Mouse (Mus musculus): ENCODE results near the gene Isca2.

The Isca2 gene

DNA sequence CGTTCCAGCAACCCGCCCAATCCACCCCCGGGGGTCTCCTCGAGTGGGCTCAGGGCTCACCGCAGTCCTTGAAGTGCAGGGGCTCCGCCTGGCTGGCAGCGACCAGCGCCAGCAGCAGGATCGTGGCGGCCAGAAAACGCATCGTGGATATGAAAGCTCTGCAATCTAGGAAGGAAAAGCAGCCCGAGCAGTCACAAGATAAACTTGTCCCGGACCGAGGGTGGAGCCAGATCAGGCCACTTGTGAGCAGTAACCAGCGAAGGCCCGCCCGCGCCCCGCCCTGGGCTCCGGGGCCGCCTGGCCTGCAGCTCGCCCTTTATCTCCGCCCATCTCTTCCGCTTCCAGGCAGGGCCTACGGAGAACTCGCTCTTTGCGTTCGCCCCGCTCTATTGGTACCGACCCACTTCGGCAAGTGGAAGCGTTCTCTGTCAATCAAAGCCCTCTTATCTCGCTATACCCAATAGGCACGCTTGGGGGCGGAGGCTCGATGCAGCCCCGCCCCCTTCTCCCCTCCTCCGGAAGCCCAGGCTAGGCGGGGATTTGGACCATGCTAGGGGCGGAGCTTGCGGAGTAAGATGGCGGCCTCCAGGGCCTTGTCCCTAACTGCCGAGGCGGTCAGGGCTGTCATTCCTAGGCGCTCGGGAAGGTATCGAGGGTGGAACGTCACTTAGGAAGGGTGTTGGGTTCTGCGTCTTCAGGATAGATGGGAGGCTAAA lies at the start of gene Isca2, which contains the start of gene Npc2:
Gene Isca2, plus strand, starts transcription at position 526 of the 716 bp plus-strand sequence.
Gene Npc2, minus strand, starts transcription at position 427 of the 716 bp plus-strand sequence.
- POLR2A ChIA-PET: interaction anchor here (0.5 to 12.5 kb wide), 94 partner anchors 9 to 1697 kb away, joined by 3 to 161 read pairs (median 4); partner anchors contain the start of genes Syndig1l (in 3 of the 4), Abcd4 (in 1 of the 4), Aldh6a1 (in 1 of the 4) and Arel1 (in 1 of the 4)
- CTCF ChIA-PET: interaction anchor here (0.5 to 1.6 kb wide), 14 partner anchors 9 to 322 kb away, joined by 3 to 20 read pairs (median 4); partner anchors contain the start of genes Ltbp2 (in 2 of the 4), Aldh6a1 (in 1 of the 4) and Lin52 (in 1 of the 4)

DNA sequence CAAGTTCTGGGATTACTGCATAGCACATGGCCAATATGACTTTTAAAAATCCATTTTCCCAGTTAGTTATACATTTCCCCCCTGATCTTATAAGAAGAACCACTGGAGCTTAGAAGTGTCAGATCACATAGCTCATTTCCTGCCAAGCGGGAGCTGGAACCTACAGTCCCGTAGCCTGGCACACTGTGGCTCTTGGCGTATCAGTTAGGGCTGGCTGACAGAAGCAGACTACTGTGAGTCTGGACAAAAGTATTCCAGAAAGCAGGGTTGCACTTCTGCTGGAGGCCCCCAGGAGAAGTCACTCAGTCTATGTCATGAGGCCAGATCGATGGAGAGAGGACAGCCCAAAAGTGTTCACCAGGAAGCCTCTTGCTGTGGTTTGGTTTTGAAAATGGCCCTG lies 46.7 kb upstream of the Isca2 start:
- POLR2A ChIA-PET: no interaction called here
- CTCF ChIA-PET: no interaction called here

DNA sequence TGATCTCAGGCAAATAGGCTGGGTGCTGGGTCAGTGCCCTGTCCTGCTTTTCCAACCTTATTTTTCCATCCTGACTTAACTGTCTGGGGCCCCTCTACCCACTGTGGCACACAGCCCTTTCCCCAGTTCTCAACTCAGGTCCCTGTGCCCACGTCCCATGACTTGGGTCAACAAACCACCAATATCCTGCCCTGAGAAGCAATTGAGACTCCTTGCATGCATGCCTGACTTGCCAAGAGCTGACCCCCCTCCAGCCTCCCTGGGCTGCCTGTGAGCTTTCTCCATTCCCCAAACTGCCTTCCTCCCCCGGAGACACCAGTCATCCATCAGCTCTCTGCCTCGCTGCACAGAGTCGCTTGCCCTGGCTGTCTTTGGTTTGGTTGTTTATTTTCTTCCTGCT lies 46.1 kb upstream of the Isca2 start:
- ChIA-PET CTCF (interaction anchor here (0.5 to 2.0 kb wide), 5 partner anchors 28 to 241 kb away, joined by 3 to 6 read pairs (median 5); partner anchors contain the start of gene Ltbp2 (in 1 of the 4)), POLR2A (interaction anchor here in 2 of 4 experiments (0.8 to 2.3 kb wide), 4 partner anchors 21 to 232 kb away, joined by 3 to 11 read pairs (median 3); partner anchors contain the start of genes Isca2 (in 1 of the 2) and Npc2 (in 1 of the 2))

DNA sequence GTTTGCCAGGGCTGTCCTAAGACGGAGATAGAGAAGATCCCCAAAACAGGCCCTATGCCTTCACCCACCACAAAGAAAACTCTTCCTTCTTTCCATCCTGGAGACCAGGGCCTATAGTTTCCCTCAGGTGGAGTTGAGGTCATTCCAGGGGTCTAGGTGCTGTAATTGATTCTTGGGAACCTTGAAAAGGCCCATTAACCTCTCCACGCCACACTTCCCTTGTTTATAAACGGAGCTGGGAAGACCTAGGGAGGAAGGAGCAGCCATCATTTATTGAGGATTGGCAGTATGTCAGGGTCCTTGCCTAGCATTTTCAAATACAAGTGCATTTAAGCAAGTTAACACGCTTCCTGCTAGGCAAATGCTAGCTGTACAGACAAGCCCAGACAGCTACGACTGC lies 45.6 kb upstream of the Isca2 start:
- CTCF ChIA-PET: interaction anchor here (0.5 to 2.0 kb wide), 5 partner anchors 28 to 241 kb away, joined by 3 to 6 read pairs (median 5); partner anchors contain the start of gene Ltbp2 (in 1 of the 4)
- POLR2A ChIA-PET: interaction anchor here in 2 of 4 experiments (0.8 to 2.3 kb wide), 4 partner anchors 21 to 232 kb away, joined by 3 to 11 read pairs (median 3); partner anchors contain the start of genes Isca2 (in 1 of the 2) and Npc2 (in 1 of the 2)

DNA sequence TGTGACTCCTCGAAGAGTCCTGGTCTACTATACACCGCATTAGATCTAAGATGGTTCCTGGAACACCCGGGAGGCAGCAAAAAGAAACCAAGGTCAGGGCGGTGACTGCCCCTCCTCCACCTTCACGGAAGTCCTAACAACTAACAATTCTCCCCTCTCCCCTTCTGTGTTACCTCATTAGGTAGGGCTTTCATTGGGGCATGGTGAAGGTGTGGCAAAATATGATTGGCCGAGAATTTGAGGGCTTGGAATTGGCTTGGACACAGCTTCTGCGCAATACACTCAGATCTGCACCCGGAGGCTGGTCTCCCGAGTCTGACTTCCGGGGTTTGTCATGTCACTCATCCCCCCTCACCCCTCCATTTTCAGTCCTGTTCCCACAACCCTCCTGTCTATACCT lies 44.6 kb upstream of the Isca2 start:
- ChIA-PET POLR2A (interaction anchor here in 2 of 4 experiments (0.6 to 2.3 kb wide), 8 partner anchors 10 to 277 kb away, joined by 3 to 11 read pairs (median 4); partner anchors contain the start of genes Aldh6a1 (in 1 of the 2), Arel1 (in 1 of the 2), Fcf1 (in 1 of the 2) and Isca2 (in 1 of the 2)), CTCF (interaction anchor here in 3 of 4 experiments (0.6 to 2.0 kb wide), 5 partner anchors 27 to 148 kb away, joined by 3 to 6 read pairs (median 5); partner anchors contain the start of gene Ltbp2 (in 1 of the 3))

DNA sequence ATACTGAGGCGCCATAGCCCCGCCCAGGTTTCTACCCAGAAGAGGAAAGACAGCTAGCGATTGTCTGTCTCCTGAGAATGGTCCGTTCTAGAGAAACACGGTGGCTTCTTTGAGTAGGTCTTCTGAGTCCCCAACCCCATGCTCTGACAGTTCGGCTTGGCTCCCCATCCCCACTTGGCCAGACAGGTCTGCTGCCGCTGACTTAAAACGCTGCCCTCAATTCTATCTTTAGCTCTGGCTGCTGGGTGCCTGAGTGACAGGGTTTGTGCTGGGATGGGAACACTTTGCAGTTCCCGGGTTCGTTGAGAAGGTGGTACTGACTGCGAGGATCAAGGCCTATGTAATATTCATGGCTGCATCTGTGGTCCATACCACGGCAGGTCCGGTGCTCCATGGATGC lies 39.7 kb upstream of the Isca2 start:
- ChIA-PET POLR2A (interaction anchor here in 2 of 4 experiments (1.0 to 1.4 kb wide), 2 partner anchors 18 to 19 kb away, joined by 3 read pairs; no protein-coding TSS in a partner anchor), CTCF (interaction anchor here in 2 of 4 experiments (0.5 to 1.2 kb wide), 4 partner anchors 9 to 168 kb away, joined by 3 to 4 read pairs (median 3); partner anchors contain the start of gene Syndig1l (in 1 of the 2))

DNA sequence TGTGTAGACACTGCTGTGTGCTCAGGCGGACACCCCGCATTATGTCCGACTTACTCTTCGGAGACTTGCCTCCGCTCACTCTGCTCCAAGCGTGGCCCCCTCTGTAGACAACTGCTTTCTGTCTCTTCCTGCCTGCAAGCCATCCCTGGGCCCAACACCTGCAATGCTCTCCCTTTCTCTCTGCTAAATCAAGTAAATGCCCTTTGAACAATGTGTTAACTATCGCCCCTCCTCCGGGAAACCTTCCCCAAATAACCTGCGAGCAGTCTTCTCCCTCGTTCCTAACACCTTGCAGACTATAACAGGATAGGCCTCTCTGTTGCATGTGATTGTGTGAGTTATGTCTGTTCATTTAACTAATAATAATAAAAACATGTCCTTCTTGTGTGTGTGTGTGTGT lies 29.6 kb upstream of the Isca2 start:
- CTCF ChIA-PET: interaction anchor here in 1 of 4 experiments (1.0 kb wide), 1 partner anchor 73 kb away, joined by 3 read pairs; no protein-coding TSS in a partner anchor
- POLR2A ChIA-PET: interaction anchor here in 1 of 4 experiments (1.0 to 1.9 kb wide), 2 partner anchors 25 to 57 kb away, joined by 3 to 5 read pairs; no protein-coding TSS in a partner anchor

DNA sequence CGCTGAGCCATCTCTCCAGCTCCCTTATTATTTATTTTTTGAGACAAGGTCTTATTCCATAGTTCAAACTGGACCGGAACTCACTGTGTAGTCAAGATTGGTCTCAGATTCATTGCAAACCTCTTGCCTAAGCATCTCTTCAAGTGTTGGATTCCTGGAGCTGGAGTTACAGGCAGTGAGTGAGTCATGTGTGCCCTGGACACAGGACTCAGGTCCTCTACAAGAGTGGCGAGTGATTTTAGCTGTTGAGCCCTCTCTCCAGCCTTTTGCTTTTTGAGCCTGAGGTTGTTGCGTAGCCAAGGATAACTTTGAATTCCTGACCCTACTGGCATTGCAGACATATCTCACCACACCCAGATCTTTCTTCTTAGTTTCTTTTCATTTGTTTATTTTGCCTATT lies 27.4 kb upstream of the Isca2 start:
- POLR2A ChIA-PET: interaction anchor here in 2 of 4 experiments (0.6 to 0.9 kb wide), 3 partner anchors 19 to 60 kb away, joined by 3 to 4 read pairs (median 3); partner anchors contain the start of genes Isca2 (in 1 of the 2) and Npc2 (in 1 of the 2)
- CTCF ChIA-PET: interaction anchor here in 3 of 4 experiments (0.6 to 1.6 kb wide), 7 partner anchors 9 to 406 kb away, joined by 3 to 6 read pairs (median 4); no protein-coding TSS in a partner anchor

DNA sequence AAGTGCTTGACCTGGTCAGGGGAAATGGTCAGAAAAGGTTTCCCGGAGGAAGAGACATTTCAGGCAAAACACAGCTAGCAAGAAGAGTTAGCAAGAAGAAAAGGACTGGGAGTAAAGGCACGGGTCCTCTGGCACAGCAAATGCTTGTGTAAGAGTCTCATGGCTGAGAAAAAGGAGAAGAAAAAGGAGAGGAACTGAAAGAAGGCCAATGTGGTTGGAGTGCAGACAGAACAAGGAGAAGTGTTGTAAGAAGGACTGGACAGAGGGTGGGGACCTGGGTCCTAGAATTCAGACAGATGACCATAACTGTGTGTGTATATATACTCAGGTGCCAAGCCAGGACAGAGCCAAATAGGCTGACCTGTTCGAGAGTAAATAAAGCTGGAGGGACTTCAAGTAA lies 24.9 kb upstream of the Isca2 start:
- CTCF ChIA-PET: interaction anchor here in 2 of 4 experiments (1.0 to 1.5 kb wide), 2 partner anchors 67 to 94 kb away, joined by 3 to 4 read pairs; no protein-coding TSS in a partner anchor

DNA sequence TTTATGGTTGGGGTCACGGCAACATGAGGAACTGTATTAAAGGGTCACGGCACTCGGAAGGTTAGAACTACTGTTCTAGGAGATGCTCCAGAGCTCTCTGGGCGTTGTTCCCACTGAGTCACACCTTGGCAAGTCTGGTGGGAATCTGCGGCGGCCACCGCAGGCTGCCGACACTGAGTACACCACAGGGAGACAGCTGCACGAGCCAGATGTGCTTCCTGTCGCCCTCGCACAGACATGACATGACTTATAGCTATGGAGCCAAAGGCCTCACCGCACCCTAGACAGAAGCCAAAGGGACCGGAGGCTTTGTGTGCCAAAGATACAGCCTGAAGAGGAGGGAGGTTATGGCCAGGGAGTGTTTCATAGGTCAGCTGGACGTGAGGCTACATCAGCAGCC lies 22.4 kb upstream of the Isca2 start:
- POLR2A ChIA-PET: interaction anchor here in 2 of 4 experiments (0.7 to 15.1 kb wide), 8 partner anchors 14 to 126 kb away, joined by 3 to 161 read pairs (median 4); partner anchors contain the start of genes Isca2 (in 2 of the 2), Npc2 (in 2 of the 2) and Syndig1l (in 1 of the 2)
- CTCF ChIA-PET: interaction anchor here in 3 of 4 experiments (0.5 to 2.0 kb wide), 3 partner anchors 59 to 117 kb away, joined by 3 to 8 read pairs (median 4); no protein-coding TSS in a partner anchor

More for the DNA sequence above, 24.9 kb upstream of the Isca2 start:
- POLR2A ChIA-PET: interaction anchor here in 2 of 4 experiments (0.5 to 15.1 kb wide), 5 partner anchors 13 to 386 kb away, joined by 3 to 161 read pairs (median 4); partner anchors contain the start of genes Isca2 (in 2 of the 2) and Npc2 (in 2 of the 2)

DNA sequence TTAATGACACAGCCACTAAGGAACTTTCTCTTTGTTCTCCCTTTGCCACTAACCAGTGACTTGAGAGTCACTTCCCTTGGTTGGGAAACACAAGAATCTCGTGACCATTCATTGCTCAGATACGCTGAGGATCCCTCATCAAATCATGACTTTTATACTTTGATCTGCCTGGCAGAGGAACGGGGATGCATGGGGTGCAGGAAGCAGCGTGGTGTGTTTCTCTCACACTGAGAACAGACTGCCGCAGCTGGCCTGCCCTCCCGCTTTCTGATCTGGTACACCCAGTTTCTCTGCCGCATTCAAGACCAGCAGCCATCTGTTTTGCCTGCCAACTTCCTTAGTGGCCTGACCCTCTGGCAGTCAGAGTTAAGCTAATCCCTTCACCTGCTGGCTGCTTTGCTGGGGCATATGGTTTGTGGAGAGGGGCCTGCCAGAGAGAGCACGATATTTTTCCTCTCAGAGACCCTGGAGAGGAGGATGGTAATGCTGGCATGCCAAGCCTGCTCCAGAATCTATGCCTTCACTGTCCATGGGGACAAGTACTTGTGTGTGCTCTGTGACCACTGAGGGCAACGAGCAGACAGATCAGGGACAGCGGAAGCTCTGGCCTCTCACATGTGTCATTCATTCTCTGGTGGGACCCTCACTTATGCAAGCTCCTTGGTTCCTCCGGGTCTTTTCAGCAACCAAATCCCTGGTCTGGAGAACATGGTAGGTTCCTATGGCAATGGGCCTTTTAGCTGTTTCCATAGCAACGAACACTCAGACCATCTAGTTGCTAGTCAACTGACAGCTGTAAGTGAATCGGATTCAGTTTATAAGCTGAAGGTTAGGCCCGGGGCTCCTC lies 20.7 kb upstream of the Isca2 start:
- ChIA-PET CTCF (interaction anchor here in 1 of 4 experiments (0.8 to 1.6 kb wide), 2 partner anchors 82 to 98 kb away, joined by 4 read pairs; no protein-coding TSS in a partner anchor), POLR2A (interaction anchor here in 2 of 4 experiments (0.8 to 15.1 kb wide), 3 partner anchors 16 to 21 kb away, joined by 3 to 161 read pairs (median 3); partner anchors contain the start of genes Isca2 (in 2 of the 2) and Npc2 (in 2 of the 2))

DNA sequence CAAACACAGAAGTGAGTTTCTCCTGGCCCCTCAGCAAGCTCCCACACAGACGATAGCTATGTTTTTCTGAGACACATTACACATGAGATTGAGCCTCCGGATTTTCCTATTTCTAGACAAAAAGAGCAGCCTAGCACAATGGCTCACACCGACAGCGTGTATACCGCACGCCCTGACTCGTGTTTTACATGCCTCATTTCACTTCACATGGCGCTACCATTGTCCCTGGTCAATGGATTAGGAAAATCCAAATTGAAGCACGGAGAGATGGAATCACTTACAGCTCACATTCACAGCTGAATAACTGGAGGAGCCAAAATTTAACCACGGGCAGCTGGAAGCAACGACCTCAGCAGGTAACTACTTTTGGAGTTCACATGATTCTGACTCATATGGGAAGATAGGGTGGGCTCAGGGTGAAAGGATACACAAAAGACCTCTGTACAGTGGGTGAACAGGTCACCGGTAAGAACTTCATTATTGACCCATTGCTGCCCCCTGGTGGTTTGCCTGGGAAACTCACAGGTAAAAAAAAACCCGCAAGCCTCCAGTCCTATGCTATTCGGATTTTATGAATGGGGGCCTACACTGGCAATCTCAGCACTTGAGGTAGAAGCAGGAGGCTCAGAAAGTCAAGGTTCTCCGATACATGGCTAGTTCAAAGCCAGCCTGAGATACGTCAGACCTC lies 17.9 kb upstream of the Isca2 start:
- ChIA-PET POLR2A (interaction anchor here in 3 of 4 experiments (0.6 to 15.1 kb wide), 16 partner anchors 8 to 579 kb away, joined by 3 to 161 read pairs (median 4); partner anchors contain the start of genes Isca2 (in 3 of the 3), Npc2 (in 3 of the 3) and Syndig1l (in 2 of the 3)), CTCF (interaction anchor here (0.6 to 3.5 kb wide), 37 partner anchors 8 to 1123 kb away, joined by 3 to 41 read pairs (median 3); partner anchors contain the start of genes Isca2 (in 1 of the 4), Ltbp2 (in 1 of the 4), Npc2 (in 1 of the 4) and Syndig1l (in 1 of the 4))

DNA sequence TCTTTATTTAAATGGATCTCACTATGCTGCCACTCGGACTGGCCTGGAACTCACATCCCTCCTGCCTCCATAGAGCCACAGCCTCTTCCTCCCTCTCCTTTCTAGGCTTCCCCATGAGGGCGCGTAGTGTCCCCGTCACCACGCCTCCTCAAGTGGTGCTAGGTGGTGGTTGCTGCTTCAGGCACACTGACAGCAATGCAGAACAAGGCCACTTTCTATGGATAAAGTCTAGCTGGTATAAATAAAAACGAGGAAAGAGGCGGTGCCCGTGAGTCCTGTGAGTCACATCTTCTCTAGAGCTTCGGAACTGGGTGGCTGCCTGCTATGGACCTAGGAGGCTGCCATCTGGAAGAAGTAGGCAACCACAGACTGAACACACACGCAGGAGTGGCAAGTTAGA lies 17.0 kb upstream of the Isca2 start:
- ChIA-PET POLR2A (interaction anchor here in 3 of 4 experiments (0.5 to 15.1 kb wide), 5 partner anchors 9 to 86 kb away, joined by 3 to 161 read pairs (median 4); partner anchors contain the start of genes Isca2 (in 1 of the 3) and Npc2 (in 1 of the 3)), CTCF (interaction anchor here in 2 of 4 experiments (1.6 to 3.5 kb wide), 4 partner anchors 11 to 102 kb away, joined by 7 to 41 read pairs (median 19); partner anchors contain the start of genes Isca2 (in 1 of the 2) and Npc2 (in 1 of the 2))

DNA sequence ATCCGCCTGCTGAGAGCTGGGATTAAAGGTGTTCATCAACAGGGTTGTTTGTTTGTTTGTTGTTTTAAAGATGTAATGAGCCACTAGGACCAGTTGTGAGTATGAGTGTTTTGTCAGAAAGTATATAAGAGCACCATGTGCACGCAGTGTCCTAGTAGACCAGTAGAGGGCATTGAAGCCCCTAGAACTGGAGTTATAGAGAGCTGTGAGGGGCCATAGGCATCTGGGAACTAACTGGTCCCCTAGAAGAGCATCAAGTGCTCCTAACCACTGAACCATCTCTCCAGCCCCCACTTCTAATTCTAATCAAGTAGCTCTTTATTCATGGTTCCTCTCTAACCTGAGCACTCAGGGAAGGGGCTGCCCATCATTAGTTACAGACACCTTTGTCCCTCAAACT lies 14.0 kb upstream of the Isca2 start:
- CTCF ChIA-PET: interaction anchor here (0.6 to 1.8 kb wide), 15 partner anchors 9 to 880 kb away, joined by 3 to 7 read pairs (median 3); partner anchors contain the start of genes Isca2 (in 1 of the 4), Ltbp2 (in 1 of the 4) and Npc2 (in 1 of the 4)
- POLR2A ChIA-PET: interaction anchor here in 3 of 4 experiments (0.5 to 15.1 kb wide), 6 partner anchors 10 to 165 kb away, joined by 3 to 161 read pairs (median 4); partner anchors contain the start of genes Isca2 (in 2 of the 3) and Npc2 (in 2 of the 3)

DNA sequence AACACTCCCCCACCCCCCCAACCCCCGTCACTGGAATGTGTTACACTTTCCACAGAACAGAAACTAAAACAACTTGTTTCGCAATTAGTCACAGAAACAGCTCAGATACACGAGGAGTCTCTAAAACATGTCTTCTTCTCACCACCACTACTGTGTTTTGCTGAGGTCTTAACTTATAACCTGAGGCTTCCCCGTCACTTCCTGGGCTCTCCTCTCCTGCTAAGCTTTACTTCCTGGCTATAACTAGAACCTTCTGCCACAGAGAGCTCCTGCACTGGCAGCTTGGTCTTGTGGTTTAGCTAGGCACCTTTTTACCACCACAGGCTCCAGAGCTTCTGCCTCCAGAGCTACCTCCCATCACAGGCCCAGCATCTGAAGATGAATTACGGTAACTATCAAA lies 10.5 kb upstream of the Isca2 start:
- POLR2A ChIA-PET: interaction anchor here in 3 of 4 experiments (0.6 to 12.5 kb wide), 11 partner anchors 8 to 562 kb away, joined by 3 to 161 read pairs (median 4); partner anchors contain the start of genes Isca2 (in 3 of the 3), Npc2 (in 3 of the 3) and Zfp410 (in 1 of the 3)
- CTCF ChIA-PET: interaction anchor here in 1 of 4 experiments (1.3 to 1.7 kb wide), 2 partner anchors 8 to 10 kb away, joined by 4 read pairs; partner anchors contain the start of genes Isca2 and Npc2

All from embryonic stem cell, embryonic (primary cell).